Mouse (Mus musculus) cortical plate, adult 2 months (tissue): Measurements from ENCODE around the gene Rph3al. TPM values are rescaled to one million over a fixed set of nuclear protein-coding genes. Genes with fewer than 3 reads are reported as not detected.

Source experiments
- H3K27ac ChIP-seq: fragments of 200-500 bp; 2 replicates; pipeline ENCODE4 v1.5.1; 2012; ENCODE audit warnings: low read length, control low read depth, inconsistent platforms; ENCODE audit not compliant: insufficient read depth
- H3K4me1 ChIP-seq: fragments of 200-500 bp; 2 replicates; pipeline ENCODE4 v1.6.1; 2011; ENCODE audit warnings: low read length; ENCODE audit not compliant: control insufficient read depth, insufficient read depth
- H3K4me3 ChIP-seq: fragments of 200-500 bp; 2 replicates; pipeline ENCODE4 v1.5.1; 2011; ENCODE audit warnings: mild to moderate bottlenecking, low read length, control low read depth; ENCODE audit not compliant: insufficient read depth
- CTCF ChIP-seq: fragments of 200-500 bp; IDR thresholded peaks from 2 replicates; pipeline ENCODE4 v1.5.1; 2011; ENCODE audit warnings: mild to moderate bottlenecking, control low read depth, low read length; ENCODE audit not compliant: insufficient read depth; ENCODE audit errors: extremely low read depth
- POLR2A ChIP-seq: fragments of 200-500 bp; IDR thresholded peaks from 2 replicates; pipeline ENCODE4 v1.6.1; 2011; ENCODE audit warnings: mild to moderate bottlenecking, low read length, control low read depth; ENCODE audit not compliant: insufficient read depth; ENCODE audit errors: extremely low read depth
- polyA plus RNA-seq: library from polyadenylated mRNA; depleted of rRNA; stranded (reverse); fragments of >200 nt; gene quantifications from 2 replicates; pipeline ENCODE4 v1.2.3, GENCODE M21; 2012; rRNA removed

The Rph3al gene
- 1.7 and 2.5 TPM in 2 replicates for polyA plus RNA-seq

- H3K27ac ChIP-seq = no peak within 1 kb of the TSS
Measured at GRCm38 (mm10) chr11:75938379-75938906, at the start of gene Rph3al. Gene Rph3al, minus strand, starts transcription at chr11:75938429.

GRCm38 (mm10) chr11:75985948-75986347, 47.7 kb upstream of the Rph3al start:
- Histone ChIP-seq H3K27ac (no peak overlapping the region), H3K4me1 (no peaks in the 10 kb centered on the region), H3K4me3 (no peak overlapping the region)
- TF ChIP-seq CTCF (no peak), POLR2A (no peak)

More at GRCm38 (mm10) chr11:75938379-75938906, at the start of gene Rph3al:
- no peak within 1 kb of the TSS for H3K4me3 ChIP-seq
- TF ChIP-seq CTCF (no peak), POLR2A (no peak)
- H3K4me1 ChIP-seq = no peaks in the 10 kb centered on the region

DNA sequence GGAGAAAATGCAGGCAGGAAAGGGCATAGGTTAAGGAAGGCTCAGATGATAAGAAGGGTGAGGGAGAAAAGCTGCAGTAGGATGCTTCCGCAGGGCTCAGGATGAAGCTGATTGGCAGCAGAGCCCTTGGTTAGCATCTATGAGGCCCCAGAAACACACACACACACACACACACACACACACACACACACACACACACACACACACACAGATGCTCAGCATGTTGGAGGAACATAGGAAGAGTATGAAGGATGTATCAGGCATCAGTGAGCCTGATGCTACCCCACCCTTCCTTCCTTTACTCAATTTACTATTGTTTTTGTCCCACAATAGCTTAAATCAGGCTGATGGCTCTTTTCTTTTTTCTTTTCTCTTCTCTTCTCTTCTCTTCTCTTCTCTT, 46.4 kb upstream of the Rph3al start:
- TF ChIP-seq CTCF (no peak), POLR2A (no peak)
- Histone ChIP-seq H3K27ac (no peak overlapping the region), H3K4me1 (no peaks in the 10 kb centered on the region), H3K4me3 (no peak overlapping the region)

GRCm38 (mm10) chr11:75983194-75983593, 45.0 kb upstream of the Rph3al start:
- TF ChIP-seq POLR2A = no peak
- TF ChIP-seq CTCF = 0 out of 2 replicates have a peak, but pooled peaks have one; percentile 4
- Histone ChIP-seq H3K4me1 (no peaks in the 10 kb centered on the region), H3K4me3 (no peak overlapping the region), H3K27ac (no peak overlapping the region)

DNA sequence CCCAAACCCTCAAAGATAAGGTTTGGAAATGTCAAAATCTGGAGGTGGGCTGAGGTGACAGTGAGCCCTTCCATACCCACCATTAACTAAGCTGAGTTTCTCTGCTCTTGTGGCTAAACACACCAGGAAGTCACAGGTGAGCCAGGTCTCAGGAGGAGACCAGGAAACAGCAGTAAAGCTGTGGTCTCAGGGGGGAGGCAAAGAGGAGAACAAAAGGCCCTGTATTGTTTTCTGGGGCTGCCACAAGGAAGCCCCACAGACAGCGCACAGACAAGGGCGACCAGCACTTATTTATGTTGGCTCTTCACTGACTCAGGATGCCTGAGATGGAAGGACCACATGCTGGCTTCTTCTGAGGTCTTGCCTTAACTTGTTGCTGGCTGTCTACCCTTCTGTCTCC, 42.2 kb upstream of the Rph3al start:
- no peaks in the 10 kb centered on the region for H3K4me1 ChIP-seq
- TF ChIP-seq CTCF (no peak), POLR2A (no peak)
- H3K27ac ChIP-seq = no peak overlapping the region
- no peak overlapping the region for H3K4me3 ChIP-seq

DNA sequence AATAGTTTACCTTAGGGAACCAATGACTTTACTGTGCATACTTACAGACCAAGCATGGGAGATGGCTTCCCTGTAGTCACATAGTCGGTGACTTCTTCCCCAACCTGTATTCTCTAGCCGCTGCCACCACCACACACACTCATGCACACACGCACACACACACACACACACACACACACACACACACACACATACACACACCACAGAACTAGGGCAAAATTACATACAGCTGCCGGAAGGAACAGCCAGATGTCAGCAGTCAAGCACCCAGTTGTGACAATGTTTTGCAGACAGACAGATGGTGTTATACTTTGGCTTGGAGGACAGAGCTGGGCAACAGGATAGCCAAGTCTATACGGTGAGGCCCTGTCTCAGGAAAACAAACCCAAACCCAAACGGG, 39.8 kb upstream of the Rph3al start:
- no peak overlapping the region for H3K27ac ChIP-seq
- TF ChIP-seq POLR2A (no peak), CTCF (no peak)

GRCm38 (mm10) chr11:75976748-75977147, 38.5 kb upstream of the Rph3al start:
- TF ChIP-seq CTCF (no peak), POLR2A (no peak)
- Histone ChIP-seq H3K4me3 (no peak overlapping the region), H3K27ac (no peak overlapping the region), H3K4me1 (no peaks in the 10 kb centered on the region)

More for the DNA sequence above, 39.8 kb upstream of the Rph3al start:
- Histone ChIP-seq H3K4me1 (no peaks in the 10 kb centered on the region), H3K4me3 (no peak overlapping the region)

DNA sequence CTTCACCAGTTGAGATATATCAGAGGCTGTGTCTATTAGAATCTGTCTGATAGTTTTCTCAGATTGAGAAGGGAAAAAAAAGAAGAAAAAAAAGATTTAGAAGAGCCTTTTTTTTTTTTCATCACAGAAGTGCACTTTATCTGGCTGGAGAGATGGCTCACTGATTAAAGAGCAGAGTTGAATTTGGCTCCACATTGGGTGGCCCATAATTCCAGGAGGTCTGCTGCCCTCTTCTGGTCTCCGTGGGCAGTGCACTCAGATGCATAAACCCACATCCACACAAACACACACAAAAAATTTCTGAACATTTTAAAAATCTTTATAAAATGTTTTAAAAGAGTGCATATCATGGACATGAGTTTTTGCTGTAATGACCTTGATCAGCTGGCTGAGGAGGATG, 35.8 kb upstream of the Rph3al start:
- Histone ChIP-seq H3K27ac (no peak overlapping the region), H3K4me1 (no peaks in the 10 kb centered on the region), H3K4me3 (no peak overlapping the region)
- TF ChIP-seq POLR2A (no peak), CTCF (peak; percentile 30; the same call in 1 of the 2 replicates)

DNA sequence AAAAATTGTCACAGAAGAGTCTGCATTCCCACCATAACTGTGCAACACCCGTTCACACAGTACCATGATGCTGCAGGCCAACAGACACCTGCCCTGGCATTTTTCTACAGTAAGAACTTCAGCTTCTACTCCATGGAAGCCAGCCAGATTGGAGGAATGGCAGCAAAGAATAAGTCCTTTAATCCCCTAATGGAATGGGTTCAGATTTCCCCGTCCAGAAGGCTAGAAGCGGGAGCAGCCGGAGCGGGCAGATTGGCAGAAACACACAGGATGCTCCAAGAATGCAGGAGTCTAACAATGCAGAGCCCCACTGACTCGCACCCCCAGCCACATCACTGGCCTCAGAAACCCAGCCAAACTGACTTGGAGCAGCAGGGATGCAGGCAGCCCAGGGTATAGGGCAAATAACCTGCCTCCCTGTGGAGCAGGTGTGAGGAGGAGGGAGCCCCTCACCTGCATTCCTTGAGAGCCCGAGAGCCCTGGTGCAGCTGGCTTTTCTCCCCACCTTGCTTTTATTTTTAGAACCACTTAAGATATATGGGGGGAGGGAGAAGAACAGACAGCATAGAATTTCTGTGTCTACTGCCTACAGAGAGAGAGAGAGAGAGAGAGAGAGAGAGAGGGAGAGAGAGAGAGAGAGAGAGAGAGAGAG, 34.8 kb upstream of the Rph3al start:
- TF ChIP-seq POLR2A (no peak), CTCF (no peak)
- Histone ChIP-seq H3K4me3 (no peak overlapping the region), H3K4me1 (no peaks in the 10 kb centered on the region), H3K27ac (no peak overlapping the region)

GRCm38 (mm10) chr11:75972188-75972587, 34.0 kb upstream of the Rph3al start:
- Histone ChIP-seq H3K27ac (no peak overlapping the region), H3K4me3 (no peak overlapping the region), H3K4me1 (no peaks in the 10 kb centered on the region)
- TF ChIP-seq POLR2A = no peak
- TF ChIP-seq CTCF = no peak

DNA sequence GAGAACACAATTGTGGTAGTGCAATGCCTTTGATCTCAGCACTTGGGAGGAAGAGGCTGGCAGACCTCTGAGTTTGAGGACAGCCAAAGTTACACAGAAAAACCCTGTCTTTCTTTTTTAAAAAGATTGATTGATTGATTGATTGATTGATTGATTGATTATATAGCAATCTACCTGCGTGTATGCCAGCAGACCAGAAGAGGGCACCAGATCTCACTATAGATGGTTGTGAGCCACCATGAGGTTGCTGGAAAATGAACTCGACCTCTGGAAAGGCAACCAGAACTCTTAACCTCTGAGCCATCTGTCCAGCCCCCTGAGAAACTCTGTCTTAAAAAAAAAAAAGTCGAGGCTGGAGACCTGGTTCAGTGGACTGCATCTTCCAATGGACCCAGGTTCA, 32.4 kb upstream of the Rph3al start:
- TF ChIP-seq POLR2A = no peak
- TF ChIP-seq CTCF = no peak
- no peak overlapping the region for H3K4me3 ChIP-seq
- no peaks in the 10 kb centered on the region for H3K4me1 ChIP-seq
- no peak overlapping the region for H3K27ac ChIP-seq
